Mouse (Mus musculus) frontal cortex, postnatal 36 days (tissue): ENCODE data around the gene Smbd1.

ENCODE experiments used
- DNase-seq, 2 experiments: peaks; one replicate each; pipeline ENCODE4 v3.0.0; 2022; ENCODE audit warnings: low spot score in 2 of 2

Smbd1 gene

DNA sequence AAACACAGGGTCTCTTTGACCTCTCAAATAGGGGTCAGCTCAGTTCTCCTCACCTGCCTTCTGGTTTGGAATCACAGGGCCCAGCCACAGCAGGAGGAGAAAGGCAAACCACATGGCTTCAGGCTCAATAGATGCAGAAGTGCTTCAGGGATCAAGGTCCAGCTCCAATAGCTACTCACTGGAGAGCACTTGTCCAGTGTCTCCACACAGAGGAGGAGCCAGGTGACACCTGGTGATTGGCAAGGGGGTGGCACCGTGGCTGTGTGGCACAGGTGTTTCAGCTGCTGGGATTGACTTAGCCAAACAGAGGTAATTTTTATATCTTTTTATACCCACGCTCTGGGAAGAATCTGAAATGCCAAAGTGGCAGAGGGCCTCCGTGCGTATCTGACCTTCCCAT is at the start of gene Smbd1:
Gene Smbd1 (minus strand): TSS at position 157 of the 400 bp plus-strand sequence.
- DNase-seq, result no peak

DNA sequence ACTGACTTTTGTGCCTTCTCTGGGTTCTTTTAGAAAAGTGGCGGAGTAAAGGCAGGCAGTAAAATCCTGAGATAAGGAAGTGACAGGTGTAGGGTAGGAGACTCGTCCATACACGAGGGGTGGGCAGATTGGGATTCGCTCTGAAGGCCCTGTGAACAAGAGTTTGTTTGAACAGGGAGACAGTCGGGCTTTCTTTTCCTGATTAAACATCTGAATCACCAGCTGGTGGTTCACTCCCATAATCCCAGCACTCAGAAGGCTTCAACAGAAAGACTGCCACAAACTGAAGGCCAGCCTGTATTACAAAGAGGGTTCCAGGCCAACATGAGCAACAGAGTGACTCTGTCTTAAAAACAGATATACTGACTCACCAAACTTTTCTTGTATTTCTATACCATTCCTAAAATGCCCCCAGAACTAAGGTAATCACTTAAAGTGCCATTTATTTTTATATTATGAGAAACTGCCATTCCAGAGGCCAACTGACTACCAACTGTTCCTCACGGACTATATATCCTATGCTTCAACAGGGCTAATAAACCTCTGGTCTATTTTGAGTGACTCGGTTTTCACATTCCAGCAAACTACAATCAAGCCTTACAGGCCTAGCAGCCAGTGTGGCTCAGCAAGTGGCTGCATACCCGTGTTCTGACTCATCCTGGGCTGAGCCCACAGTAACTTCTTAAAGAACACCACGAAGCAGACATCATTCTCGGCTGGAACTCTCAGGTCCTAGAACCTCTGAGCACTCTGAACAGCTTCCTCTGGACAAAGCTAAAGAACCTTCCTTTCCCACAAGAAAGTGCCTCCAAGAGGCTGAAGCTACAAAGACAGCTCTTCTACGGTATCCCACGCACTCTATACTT is 48.7 kb upstream of the Smbd1 start:
- no peak for DNase-seq

DNA sequence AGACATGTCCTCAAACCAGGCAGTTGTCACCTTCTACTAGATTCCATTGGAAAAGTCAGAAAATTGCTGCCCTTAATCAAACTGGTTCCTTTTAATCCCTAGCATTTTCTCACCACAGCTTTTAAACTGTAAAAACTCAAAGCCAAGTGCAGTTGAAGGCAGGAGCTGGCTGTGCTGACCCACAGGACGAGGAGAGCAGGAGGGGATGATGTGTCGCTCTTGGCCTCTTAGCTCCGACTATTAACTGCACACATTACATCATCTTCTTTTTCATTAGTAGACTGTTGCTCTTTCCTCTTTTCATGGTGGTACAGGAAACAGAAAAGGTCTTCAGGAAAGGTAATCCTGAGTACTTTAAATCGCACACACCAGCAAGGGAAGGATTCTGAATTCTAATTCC is 48.1 kb upstream of the Smbd1 start:
- no peak for DNase-seq

DNA sequence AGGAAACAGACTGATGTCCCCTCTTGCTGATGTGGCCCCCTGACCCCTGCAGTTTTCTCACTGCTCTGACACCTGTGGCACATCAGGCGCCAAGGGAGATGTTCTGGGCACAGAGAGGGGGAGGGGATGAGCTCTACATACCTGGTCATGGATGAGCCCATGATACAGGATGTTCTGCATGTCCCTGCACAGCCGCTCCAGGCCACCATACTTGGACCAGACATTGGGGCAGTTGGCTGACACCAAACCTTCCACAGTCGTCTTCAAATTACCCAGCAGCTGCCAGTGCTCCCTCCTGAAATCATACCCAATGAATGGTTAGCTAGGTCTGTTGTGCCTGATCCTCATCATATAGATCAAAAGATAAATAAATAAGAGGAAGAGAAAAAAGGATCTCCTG is 46.5 kb upstream of the Smbd1 start:
- no peak for DNase-seq

DNA sequence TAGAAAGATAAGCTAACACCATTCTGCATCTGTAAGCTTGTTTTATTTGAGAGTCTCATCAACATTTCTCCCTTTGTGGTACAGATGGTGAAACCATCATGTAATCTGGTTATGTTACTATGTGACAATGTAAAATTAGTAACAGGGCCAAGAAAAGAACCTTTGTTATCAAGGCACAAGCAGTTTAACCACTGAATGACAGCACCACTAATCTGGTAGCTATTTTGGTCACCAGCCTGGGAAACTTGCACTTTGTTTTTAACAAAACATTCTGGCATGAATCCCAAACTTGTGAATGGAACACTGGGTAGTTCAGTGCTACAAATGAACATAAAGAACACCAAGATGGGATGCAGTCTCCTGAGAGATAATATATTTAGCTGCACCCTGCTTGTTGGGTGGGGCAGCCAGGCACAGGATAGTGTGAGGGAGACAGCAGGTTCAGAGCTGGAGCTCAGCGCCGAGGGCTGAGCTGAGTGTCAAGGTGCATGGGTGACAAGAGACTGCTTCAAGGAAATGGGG is 43.8 kb upstream of the Smbd1 start:
- DNase-seq, result peak; percentile 10 to 52

GRCm38 (mm10) chr16:32853492-32854049 is 43.3 kb upstream of the Smbd1 start:
- peak in 1 of 2 experiments; percentile 15 for DNase-seq

DNA sequence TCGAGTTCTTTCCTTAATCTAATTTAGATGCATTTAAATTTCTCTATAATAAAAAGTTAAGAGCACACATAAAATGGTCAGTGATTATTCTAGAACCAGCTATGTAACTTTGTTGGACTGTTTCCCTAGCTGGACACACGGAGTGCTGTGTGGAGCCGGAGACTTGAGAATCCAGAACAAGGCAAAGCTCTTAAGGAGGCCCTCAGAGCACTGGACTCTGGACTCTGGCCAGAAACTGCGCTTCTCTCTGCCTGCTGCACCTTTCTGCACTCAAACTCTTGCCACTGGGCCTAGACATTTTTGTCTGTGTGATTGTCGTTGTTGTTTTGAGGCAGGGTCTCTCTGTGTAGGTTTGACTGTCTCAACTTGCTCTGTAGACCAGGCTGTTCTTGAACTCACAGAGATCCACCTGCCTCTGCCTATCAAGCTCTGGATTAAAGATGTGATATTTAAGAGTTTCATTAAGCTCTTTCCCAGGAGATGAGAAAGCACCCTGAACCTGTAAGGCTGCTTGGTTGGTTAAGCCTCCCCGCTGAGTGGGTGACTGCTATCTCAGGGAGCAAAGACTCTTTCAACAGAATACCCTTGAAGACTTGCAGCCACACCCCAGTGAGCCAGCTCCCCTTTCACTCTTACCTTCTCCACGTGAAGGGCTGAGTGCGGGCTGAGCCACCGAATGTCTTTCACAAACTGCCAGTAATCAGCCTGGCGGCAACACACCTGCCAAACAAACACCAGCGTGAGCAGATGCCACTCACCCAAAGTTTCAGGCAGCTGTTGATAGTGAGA is 39.0 kb upstream of the Smbd1 start:
- no peak for DNase-seq

DNA sequence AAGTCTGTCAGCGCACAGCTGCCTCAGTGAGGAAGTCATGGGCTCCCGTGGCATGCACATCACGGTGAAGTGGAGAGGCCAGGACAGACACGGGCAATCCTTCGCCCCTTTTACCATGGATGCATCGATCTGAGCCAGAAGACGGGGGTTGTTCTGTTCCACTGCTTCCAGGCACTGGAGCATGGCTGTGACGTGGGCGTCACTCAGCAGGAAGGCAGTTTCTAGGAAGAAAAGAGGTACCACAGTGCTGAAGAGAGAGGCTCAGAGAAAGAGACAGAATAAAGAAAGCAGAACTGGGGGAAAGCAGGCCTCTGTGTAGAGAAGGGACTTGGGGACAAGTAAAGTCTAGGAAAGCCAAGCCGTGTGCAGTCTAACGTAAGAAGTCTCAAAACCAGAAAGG is 36.8 kb upstream of the Smbd1 start:
- peak in 1 of 2 experiments; percentile 39 for DNase-seq

DNA sequence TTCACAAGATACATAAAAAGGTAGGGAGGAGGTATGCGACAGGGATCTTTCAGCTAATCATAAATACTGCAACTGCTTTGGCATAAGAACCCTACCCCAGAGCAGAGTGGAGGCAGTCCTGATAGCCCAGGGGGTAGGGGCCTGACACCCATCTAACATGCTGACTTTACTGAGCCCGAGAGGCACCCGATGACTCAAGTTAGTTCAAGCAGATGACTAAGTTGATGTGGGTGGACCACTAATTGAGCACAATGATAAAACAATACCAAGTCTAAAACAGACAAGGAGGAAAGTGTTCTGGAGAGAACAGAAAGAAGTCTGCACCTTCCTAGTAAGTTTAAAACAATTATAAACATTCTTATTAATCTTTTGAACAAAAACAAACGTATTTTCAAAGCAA is 21.2 kb upstream of the Smbd1 start:
- no peak for DNase-seq

DNA sequence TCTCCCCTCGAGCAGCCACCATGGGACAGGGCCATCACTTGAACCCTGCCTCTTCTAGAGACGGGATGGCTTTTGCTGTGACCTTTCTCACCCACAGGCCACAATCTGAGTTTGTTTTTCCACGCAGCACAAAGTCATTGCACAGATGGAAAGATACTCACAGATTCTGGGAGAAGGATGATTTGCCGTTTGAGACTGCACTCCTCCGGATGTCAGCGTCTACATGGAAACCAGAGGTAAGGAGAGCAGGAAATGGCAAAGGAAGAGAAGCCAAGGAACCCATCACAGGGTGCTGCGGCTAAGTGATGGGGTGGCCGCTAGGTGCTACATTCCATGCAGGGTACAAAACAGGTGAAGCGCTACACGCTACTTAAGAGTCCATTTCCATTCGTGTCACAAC is 18.8 kb upstream of the Smbd1 start:
- DNase-seq, result no peak

GRCm38 (mm10) chr16:32826521-32826920 is 16.2 kb upstream of the Smbd1 start:
- DNase-seq, result no peak

- DNase-seq, result no peak
Observed at GRCm38 (mm10) chr16:32825380-32825779, 15.1 kb upstream of the Smbd1 start.

- no peak for DNase-seq
Observed at GRCm38 (mm10) chr16:32824061-32824460, 13.8 kb upstream of the Smbd1 start.

DNA sequence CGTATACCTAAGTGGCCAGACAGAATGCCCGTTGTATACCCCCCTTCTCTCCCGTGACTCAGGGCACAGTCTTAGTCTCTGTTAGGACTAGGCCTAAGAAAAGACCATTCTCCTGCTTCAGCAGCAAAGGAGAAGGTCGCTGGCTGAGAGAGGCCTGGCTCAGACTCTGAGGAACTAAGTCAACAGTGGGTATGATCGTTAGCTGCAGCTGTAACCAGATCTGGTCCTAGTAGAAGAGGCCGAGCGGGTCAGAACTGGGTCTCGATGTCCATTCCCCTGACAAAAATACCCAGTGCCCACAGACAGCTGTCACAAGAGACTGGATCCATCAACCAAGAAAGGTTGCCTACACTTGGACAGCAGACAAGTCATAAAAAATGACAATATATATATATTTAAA is 13.2 kb upstream of the Smbd1 start:
- DNase-seq, result no peak

GRCm38 (mm10) chr16:32822881-32823280 is 12.6 kb upstream of the Smbd1 start:
- DNase-seq, result no peak

- DNase-seq, result no peak
Observed at GRCm38 (mm10) chr16:32822450-32822827, 12.2 kb upstream of the Smbd1 start.

- DNase-seq, result no peak
Observed at GRCm38 (mm10) chr16:32821772-32822449, 11.6 kb upstream of the Smbd1 start.

GRCm38 (mm10) chr16:32818441-32818840 is 8.2 kb upstream of the Smbd1 start:
- no peak for DNase-seq

DNA sequence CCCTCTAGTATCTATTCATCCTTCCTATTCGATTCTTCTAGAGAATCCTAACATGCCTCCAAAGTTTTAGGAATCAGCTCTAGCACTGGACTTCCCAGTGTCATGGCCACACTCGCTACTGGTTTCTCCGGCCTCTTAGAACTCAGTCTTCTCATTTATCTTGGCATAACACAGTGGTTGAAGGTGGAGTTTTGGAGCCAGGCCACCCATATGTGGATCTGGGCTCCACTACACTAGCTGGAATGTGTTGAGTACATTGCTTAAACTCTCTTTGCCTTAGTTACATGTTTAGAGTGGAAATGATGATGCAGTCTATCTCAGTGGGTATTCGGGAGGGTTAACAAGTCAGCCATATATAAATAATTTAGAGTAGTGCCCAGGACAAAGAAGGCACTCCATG is 7.8 kb upstream of the Smbd1 start:
- no peak for DNase-seq

GRCm38 (mm10) chr16:32815160-32815605 is 4.9 kb upstream of the Smbd1 start:
- no peak for DNase-seq

DNA sequence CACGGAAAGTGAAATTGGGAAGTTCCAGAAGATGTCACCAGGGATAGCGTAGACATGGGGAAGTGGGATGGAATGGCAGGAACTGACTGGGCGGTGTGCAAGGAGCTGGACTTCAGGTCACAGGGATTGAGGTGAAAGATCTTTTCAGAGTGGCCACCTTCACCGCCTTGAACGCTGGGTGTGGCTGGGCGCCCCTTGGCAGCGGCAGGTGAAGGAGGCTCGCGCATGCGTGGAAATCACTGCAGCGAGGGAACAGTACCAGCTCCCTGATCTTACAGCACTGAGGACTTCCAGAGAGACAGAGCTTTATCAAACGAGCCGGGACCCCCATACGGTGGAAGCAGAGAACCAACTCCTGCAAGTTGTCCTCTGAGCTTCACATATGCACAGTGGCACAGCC is 4.3 kb upstream of the Smbd1 start:
- peak; percentile 21 to 23 for DNase-seq

- no peak for DNase-seq
Observed at GRCm38 (mm10) chr16:32813771-32814170, 3.5 kb upstream of the Smbd1 start.
